Mouse (Mus musculus): Measurements from ENCODE around the gene Serpina3f.
"Not testable (repeated sequence)": the region's sequence is repeated elsewhere in the genome, so short reads cannot be mapped to it uniquely, and the experiment has no call there.

Serpina3f gene

DNA sequence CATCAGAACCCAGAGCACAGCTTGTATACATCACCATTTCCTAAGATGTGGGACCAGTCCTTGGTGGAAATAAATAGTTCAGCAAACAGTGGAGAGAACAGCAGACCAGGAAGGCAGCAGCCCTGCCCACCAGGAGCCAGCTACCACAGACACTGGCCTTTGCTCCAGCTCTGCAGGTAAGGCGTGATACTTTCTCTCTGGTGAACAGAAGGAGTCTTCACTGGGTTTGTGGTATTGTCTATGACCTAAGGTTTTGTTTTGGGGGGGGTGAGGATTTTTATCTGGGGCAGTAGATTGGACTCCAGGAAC, at the start of gene Serpina3f:
Gene Serpina3f (plus strand): TSS at position 100 of the 309 bp plus-strand sequence.
- DNase-seq (ENCODE audit: low read depth) = no peak

- DNase-seq (ENCODE audit: low read depth) = no peak
Observed at GRCm38 (mm10) chr12:104174747-104175146, 39.6 kb upstream of the Serpina3f start.

DNA sequence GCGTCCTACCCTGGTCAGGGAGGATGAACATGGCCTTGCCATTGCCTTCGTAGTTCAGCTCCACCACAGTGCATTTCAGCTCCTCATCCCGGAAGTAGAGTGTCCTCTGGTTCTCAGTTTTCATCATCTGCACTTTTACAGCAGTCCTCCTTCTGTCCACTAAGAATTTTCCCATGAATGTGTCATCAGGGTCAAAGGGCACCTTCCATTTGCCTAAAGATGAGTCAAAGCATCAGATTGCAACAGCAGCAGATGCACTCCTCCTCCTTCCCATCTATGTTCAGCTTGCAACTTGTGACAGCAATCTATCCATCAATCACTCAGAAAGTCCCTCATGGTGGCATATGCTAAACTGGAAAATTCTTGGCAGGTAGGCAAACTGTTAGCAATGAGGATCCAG, 38.7 kb upstream of the Serpina3f start:
- no peak for DNase-seq (ENCODE audit: low read depth)

GRCm38 (mm10) chr12:104178577-104178976, 35.8 kb upstream of the Serpina3f start:
- no peak for DNase-seq (ENCODE audit: low read depth)

GRCm38 (mm10) chr12:104178987-104179386, 35.4 kb upstream of the Serpina3f start:
- DNase-seq (ENCODE audit: low read depth) = no peak

GRCm38 (mm10) chr12:104185046-104185445, 29.3 kb upstream of the Serpina3f start:
- no peak for DNase-seq (ENCODE audit: low read depth)

GRCm38 (mm10) chr12:104186041-104186581, 28.2 kb upstream of the Serpina3f start:
- no peak for DNase-seq (ENCODE audit: low read depth)

- DNase-seq (ENCODE audit: low read depth) = no peak
Observed at GRCm38 (mm10) chr12:104189246-104189645, 25.1 kb upstream of the Serpina3f start.

DNA sequence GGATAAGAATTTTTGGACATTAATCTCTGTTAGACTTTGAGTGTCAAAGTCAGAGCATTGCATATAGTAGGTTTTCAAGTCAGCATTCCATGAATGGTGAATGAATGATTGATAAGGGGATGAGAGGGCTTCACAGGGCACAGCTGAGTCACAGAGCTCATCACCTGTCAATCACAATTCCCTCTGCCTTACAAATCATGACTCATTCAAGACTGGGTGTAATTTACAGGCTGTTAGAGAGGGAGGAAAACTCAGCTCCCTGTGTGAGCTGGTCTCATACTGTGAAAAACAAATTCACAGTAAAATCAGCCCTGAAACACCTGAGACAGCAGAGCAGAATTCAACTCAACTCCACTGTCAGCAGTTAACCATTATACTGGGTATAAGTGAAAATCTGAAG, 23.5 kb upstream of the Serpina3f start:
- DNase-seq (ENCODE audit: low read depth) = no peak

- no peak for DNase-seq (ENCODE audit: low read depth)
Observed at GRCm38 (mm10) chr12:104209149-104209548, 5.2 kb upstream of the Serpina3f start.

DNA sequence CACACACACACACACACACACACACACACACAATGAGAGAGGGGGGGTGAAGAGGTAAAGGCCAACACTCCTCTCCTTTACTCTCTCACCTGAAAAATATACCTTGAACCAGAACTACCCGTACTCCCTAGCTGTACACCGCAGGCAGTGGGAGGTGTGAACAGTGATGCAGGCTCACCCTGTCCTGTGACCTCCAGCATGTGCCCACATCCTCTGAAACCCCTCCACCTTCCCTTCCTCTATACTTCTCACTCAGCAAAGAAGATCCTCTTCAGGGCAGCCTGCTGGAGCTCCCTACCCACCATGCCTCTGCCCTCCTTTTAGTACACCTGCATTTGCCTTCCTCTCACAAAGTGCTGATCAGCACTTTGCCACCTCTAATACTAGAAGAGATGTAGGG, 4.5 kb upstream of the Serpina3f start:
- DNase-seq (ENCODE audit: low read depth) = no peak

GRCm38 (mm10) chr12:104213689-104214444, 477 bp upstream of the Serpina3f start:
- no peak for DNase-seq (ENCODE audit: low read depth)

DNA sequence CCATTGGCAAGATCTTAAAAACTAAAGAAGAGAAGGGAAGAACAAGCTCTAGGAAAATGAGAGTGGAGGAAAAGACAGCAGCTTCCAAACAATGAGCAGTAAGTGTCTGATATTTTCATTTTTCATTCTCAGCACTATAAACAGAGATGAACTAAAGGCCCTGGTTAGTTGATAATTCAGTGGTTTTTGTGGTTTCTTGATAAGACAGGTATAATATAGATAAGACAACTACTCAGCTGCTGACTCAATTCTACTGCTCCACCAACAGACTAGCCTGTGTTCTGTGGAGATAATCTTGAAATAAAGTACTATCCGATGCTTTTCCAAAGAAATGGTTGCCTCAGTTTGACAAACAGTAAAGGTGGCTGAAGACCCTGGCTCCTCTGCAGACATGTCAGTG, 905 bp downstream of the Serpina3f start:
- DNase-seq (ENCODE audit: low read depth) = no peak

DNA sequence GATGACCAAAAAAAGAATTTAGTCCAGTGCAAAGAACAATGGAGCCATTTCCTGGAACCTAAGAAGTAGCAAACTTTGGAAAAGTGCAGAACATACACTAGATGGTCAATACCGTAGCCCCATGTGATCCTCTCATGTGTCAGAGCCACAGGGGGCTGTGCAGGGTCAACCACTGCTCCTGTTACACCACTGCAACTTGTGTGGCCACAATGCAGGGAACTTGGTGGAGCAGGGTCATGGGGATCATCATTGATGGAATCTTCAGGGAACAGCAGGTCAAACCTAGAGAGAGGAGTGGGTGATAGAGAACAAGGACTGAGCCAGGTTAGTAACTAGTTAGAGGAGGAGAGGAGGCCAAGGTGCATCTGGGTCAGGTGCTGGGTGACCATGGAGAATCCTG, 7.3 kb downstream of the Serpina3f start:
- DNase-seq (ENCODE audit: low read depth) = no peak

- DNase-seq (ENCODE audit: low read depth) = no peak
Observed at GRCm38 (mm10) chr12:104223690-104224089, 9.3 kb downstream of the Serpina3f start.

GRCm38 (mm10) chr12:104224598-104225300, 10.4 kb downstream of the Serpina3f start:
- no peak for DNase-seq (ENCODE audit: low read depth)

DNA sequence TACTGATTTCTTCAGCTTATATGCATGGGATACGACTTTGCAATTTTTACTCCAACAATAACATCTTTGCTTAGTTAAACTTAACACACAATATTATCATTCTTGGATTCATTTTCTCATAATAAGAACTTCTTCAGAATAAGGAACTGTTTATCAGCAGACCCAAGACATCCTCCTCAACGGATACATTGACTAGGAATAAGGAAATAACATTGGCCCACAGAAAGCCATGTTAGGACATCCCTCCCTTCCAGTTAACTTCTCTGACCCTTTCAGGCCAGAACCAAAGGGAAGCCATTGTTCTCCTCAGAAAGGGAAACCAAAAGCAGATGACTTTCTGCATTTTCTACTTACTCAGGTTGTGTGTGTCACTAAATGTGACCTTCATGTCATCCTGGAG, 16.4 kb downstream of the Serpina3f start:
- no peak for DNase-seq (ENCODE audit: low read depth)

GRCm38 (mm10) chr12:104235915-104236314, 21.6 kb downstream of the Serpina3f start, which contains the start of gene Serpina3g:
Serpina3g (plus strand) TSS chr12:104236245.
- no peak for DNase-seq (ENCODE audit: low read depth)

- DNase-seq (ENCODE audit: low read depth) = not testable (repeated sequence)
Observed at GRCm38 (mm10) chr12:104238048-104238447, 23.7 kb downstream of the Serpina3f start.

GRCm38 (mm10) chr12:104243307-104243706, 29.0 kb downstream of the Serpina3f start:
- DNase-seq (ENCODE audit: low read depth) = no peak

GRCm38 (mm10) chr12:104245092-104245491, 30.7 kb downstream of the Serpina3f start:
- no peak for DNase-seq (ENCODE audit: low read depth)

DNA sequence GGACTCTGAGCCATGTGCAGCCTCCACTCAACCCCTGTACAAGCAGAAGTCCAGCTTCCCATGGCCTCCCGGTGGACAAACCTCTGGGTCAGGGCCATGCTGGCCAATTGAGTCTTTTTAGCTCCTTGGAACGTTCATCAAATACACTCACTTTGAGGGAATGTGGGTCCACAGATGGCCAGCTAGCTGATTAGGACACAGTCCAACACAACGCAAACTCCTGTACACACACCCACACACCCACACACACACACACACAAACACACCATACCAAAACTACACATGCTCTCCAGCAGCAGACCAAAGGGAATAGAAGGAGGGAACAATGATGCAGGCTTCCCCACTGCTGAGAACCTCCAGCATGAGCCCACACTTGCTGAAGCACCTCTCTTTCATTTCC, 31.3 kb downstream of the Serpina3f start:
- DNase-seq (ENCODE audit: low read depth) = no peak

GRCm38 (mm10) chr12:104247553-104248002, 33.2 kb downstream of the Serpina3f start:
- DNase-seq (ENCODE audit: low read depth) = no peak

Measured in c-Kit-positive CD71-negative TER-119-negative erythroid progenitor cells, embryonic 14.5 days (primary cell).